Mouse (Mus musculus): ENCODE data around the gene Scn4a.

GRCm38 (mm10) chr11:106284126-106284525, 69.0 kb downstream of the Scn4a start:
- TF ChIP-seq GATA1 (IDR thresholded peaks at IDR 0.05; ENCODE audit: low read length) (no peak), TAL1 (IDR thresholded peaks at IDR 0.05; ENCODE audit: low read length) (no peak)
